Mouse (Mus musculus): ENCODE measurements around the gene Rnf34. TPM values are rescaled to one million over a fixed set of nuclear protein-coding genes. Genes with fewer than 3 reads are reported as not detected.

Rnf34 gene
- total and polyA plus RNA-seq, 2 experiments from 2014 or later, result 32.1 to 46.6 TPM

DNA sequence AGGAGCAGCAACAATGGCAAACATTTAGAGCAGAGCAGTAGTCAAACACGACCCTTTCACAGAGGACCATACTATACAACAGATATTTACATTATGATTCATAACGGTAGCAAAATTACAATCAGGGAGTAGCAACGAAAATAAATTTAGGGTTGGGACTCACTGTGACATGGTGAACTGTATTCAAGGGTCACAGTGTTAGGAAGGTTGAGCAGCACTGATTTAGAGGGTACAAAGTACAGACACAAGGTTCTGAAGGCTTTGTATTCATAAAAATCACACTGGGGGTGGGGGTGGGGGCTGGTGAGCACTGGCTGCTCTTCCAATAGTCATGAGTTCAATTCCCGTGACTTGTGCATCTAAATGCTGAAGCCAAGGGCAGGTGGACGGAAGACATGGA is 70.7 kb downstream of the Rnf34 start:
- no peak for TF ChIP-seq CTCF (IDR thresholded peaks at IDR 0.05; ENCODE audit: low read depth)

More for the DNA sequence above, 70.7 kb downstream of the Rnf34 start:
- H3K9ac ChIP-seq, result no peak overlapping the region
- H3K4me3 ChIP-seq (ENCODE audit: low read depth, low read length), result no peak overlapping the region
- no peaks in the 10 kb centered on the region for H3K27me3 ChIP-seq (ENCODE audit: insufficient read depth, low read length)
- DNase-seq, result no peak
- H3K4me1 ChIP-seq (ENCODE audit: insufficient read depth), result no peaks in the 10 kb centered on the region
- no peak overlapping the region for H3K27ac ChIP-seq (ENCODE audit: low read depth, low read length)
- H3K36me3 ChIP-seq (ENCODE audit: insufficient read depth), result peaks cover 3% of the 10 kb centered on the region; the same call in 1 of the 2 replicates
- H3K9me3 ChIP-seq (ENCODE audit: low read length), result no peaks in the 10 kb centered on the region
- WGBS, result 93% methylated on average over 5 of the region's 5 CpGs
- ATAC-seq, result no peak
- no peak overlapping the region for H3K4me2 ChIP-seq (ENCODE audit: low read depth)

Other genes starting within 250 kb of the Rnf34 start
- 46.0 and 48.1 TPM in 2 replicates for gene Ift81, start 235.5 kb upstream of the Rnf34 start, total RNA-seq (2014; rRNA removed)
- 62.9 and 67.0 TPM in 2 replicates for gene Ift81, start 235.5 kb upstream of the Rnf34 start, polyA plus RNA-seq (2015; fragmentation: Nextera tagmentation; extraction: Ambion mirVana)
- 6.0 and 7.2 TPM in 2 replicates for gene P2rx7, start 206.1 kb upstream of the Rnf34 start, total RNA-seq (2014; rRNA removed)
- gene P2rx7, start 206.1 kb upstream of the Rnf34 start, polyA plus RNA-seq (2015; fragmentation: Nextera tagmentation; extraction: Ambion mirVana), result 1.9 and 2.7 TPM in 2 replicates
- gene P2rx4, start 142.5 kb upstream of the Rnf34 start, total RNA-seq (2014; rRNA removed), result 13.2 and 13.6 TPM in 2 replicates
- gene P2rx4, start 142.5 kb upstream of the Rnf34 start, polyA plus RNA-seq (2015; fragmentation: Nextera tagmentation; extraction: Ambion mirVana), result 10.0 and 11.2 TPM in 2 replicates
- 89.3 and 106 TPM in 2 replicates for gene Camkk2, start 70.6 kb upstream of the Rnf34 start, total RNA-seq (2014; rRNA removed)
- gene Camkk2, start 70.6 kb upstream of the Rnf34 start, polyA plus RNA-seq (2015; fragmentation: Nextera tagmentation; extraction: Ambion mirVana), result 76.2 and 93.8 TPM in 2 replicates
- 522 and 533 TPM in 2 replicates for gene Anapc5, start 28.7 kb upstream of the Rnf34 start, total RNA-seq (2014; rRNA removed)
- gene Anapc5, start 28.7 kb upstream of the Rnf34 start, polyA plus RNA-seq (2015; fragmentation: Nextera tagmentation; extraction: Ambion mirVana), result 373 and 445 TPM in 2 replicates
- gene Kdm2b, start 139.8 kb downstream of the Rnf34 start, total RNA-seq (2014; rRNA removed), result 127 and 158 TPM in 2 replicates
- gene Kdm2b, start 139.8 kb downstream of the Rnf34 start, polyA plus RNA-seq (2015; fragmentation: Nextera tagmentation; extraction: Ambion mirVana), result 84.6 and 91.7 TPM in 2 replicates
- gene Orai1, start 165.0 kb downstream of the Rnf34 start, total RNA-seq (2014; rRNA removed), result 13.8 and 19.4 TPM in 2 replicates
- 10.7 and 14.4 TPM in 2 replicates for gene Orai1, start 165.0 kb downstream of the Rnf34 start, polyA plus RNA-seq (2015; fragmentation: Nextera tagmentation; extraction: Ambion mirVana)
- gene Morn3, start 197.0 kb downstream of the Rnf34 start, total RNA-seq (2014; rRNA removed), result 0.23 TPM in 1 of 2 replicates, not detected in the other
- 1.1 and 1.5 TPM in 2 replicates for gene Morn3, start 197.0 kb downstream of the Rnf34 start, polyA plus RNA-seq (2015; fragmentation: Nextera tagmentation; extraction: Ambion mirVana)
- 18.0 and 18.1 TPM in 2 replicates for gene Tmem120b, start 218.4 kb downstream of the Rnf34 start, total RNA-seq (2014; rRNA removed)
- gene Tmem120b, start 218.4 kb downstream of the Rnf34 start, polyA plus RNA-seq (2015; fragmentation: Nextera tagmentation; extraction: Ambion mirVana), result 21.2 and 22.2 TPM in 2 replicates

All from forebrain, postnatal 0 days (tissue).